Mouse (Mus musculus) layer of hippocampus, adult 11-12 months (tissue): ENCODE results near the gene Sun3.

Experiments
- DNase-seq: peaks from one replicate; pipeline ENCODE4 v3.0.0; 2022; ENCODE audit warnings: low spot score

Gene Sun3

DNA sequence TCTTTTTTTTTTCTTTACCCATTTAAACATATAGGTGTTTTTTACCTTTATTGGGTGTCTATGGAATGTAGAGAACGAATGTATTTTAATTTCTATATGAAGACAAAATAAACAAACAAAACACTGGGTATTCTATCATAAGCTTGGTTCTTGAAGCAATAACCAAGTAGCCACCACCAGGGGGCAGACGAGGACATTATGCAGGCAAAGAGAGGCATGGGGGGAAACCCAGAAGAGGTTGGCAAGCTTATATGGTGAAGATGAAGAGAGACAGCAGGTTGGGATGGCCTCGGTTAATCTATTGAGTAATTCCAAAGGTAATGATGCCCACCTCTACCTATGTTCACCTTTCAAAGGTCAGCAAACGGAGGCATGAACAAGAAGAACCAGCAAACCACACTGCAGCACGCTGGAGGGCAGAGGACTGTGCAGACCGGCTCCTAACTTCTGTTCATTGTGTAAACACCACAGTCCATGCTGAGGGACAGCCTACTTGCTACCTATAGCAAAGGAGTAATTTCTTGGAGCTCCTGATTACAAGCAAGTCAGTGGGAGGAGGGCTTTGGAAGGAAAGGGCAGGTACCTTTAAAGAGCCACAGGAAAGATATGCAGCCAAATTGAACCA is 65.4 kb downstream of the Sun3 start:
- DNase-seq: peak; percentile 78

DNA sequence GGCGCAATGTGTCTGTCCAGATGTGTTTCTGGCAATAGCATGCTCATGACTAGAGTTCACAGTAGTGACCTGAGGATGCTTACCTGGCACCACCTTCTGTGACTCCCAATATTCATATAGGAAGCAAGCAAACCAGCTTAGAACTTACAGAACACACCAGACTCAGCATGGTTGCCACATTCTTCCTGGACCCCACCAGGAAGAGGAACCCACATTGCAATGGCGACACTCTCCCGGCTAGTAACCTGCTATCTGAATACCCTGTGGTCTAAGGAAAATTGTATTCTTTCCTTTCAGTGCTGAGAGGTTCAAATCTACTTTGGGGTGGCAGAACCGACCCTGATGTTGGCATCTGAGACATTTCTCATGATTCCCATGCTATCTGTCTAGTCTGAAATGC is 70.6 kb downstream of the Sun3 start:
- DNase-seq: no peak

DNA sequence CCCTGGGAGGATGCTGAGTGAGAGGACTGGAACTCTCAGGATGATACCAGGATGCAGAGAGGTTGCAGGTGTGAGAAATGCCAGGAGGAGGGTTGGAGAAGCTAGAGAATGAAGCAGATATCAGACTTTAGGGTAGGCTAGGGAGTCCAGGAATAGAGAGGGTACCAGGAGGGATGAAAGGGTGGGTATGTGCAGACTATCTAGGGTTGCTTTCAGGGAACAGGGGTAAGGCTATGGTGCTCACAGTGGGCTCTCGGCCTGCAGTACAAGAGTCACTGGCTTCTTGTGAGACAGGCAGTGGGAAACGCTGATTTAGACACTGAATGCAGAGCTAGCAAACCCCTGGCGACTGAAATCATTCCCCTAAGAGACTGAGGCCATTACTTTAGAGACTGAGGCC is 75.6 kb downstream of the Sun3 start, which contains the start of gene Pkd1l1:
Gene Pkd1l1 (minus strand): TSS at position 101 of the 400 bp plus-strand sequence.
- DNase-seq: no peak

DNA sequence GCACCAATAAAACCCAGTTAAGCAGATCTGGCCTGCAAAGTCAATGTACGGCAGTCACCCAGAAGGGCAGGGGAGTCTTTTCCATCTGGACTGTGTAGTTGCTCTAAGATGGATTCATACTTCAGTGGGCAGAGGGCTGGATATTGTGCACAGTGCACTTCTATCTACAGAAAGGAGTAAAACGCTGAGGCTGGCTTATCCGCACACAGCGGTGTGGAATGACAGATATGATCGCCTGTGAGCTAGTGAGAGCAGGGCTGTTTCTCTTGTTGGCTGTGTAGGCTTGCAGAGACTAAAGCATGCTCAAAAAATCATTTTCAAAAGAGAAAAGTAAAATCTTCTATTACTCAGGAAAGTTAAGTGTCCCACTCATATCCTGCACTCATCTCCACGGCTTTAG is 76.7 kb downstream of the Sun3 start:
- DNase-seq: no peak

DNA sequence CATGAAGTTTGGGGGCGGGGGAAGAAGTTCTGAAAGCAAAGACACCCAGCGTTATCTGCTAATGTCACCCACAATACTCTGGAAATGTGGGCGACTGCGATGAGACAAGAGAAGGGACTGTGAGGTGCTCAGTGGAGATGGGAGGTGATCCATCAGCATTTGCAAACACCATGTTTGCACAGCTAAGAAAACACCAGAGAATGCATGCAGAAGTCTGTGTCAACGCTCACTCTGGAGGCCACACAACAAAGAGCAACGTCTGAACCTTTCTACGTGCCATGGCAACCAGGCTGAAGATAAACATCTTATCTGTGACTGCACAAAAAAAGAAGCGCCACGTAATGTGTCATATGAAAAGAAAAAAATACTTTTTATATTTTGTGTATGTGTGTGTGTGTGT is 78.3 kb downstream of the Sun3 start:
- DNase-seq: no peak

DNA sequence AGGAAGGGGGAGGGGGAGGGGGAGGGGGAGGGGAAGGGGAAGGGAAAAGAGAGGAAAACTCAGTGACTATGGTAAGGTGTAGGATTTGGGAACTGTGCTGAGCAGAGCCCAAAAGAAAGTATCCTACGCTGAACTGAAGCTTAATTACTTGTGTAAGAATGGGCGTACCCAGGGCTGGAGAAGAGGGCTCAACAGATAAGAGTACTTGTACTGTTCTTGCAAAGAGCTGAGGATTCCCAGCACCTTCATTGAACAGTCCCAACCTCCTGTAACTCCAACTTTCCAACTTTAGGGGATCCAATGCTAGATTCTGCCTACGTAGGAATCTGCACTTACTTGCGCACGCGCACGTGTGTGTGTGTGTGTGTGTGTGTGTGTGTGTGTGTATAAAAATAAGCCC is 80.7 kb downstream of the Sun3 start:
- DNase-seq: no peak
